Mouse (Mus musculus) urinary bladder, postnatal 14 days (tissue): ENCODE results near the gene Cacna2d1.

ENCODE experiments used
- DNase-seq: peaks from one replicate; pipeline ENCODE4 v3.0.0; 2021; ENCODE audit warnings: low spot score

Gene Cacna2d1

DNA sequence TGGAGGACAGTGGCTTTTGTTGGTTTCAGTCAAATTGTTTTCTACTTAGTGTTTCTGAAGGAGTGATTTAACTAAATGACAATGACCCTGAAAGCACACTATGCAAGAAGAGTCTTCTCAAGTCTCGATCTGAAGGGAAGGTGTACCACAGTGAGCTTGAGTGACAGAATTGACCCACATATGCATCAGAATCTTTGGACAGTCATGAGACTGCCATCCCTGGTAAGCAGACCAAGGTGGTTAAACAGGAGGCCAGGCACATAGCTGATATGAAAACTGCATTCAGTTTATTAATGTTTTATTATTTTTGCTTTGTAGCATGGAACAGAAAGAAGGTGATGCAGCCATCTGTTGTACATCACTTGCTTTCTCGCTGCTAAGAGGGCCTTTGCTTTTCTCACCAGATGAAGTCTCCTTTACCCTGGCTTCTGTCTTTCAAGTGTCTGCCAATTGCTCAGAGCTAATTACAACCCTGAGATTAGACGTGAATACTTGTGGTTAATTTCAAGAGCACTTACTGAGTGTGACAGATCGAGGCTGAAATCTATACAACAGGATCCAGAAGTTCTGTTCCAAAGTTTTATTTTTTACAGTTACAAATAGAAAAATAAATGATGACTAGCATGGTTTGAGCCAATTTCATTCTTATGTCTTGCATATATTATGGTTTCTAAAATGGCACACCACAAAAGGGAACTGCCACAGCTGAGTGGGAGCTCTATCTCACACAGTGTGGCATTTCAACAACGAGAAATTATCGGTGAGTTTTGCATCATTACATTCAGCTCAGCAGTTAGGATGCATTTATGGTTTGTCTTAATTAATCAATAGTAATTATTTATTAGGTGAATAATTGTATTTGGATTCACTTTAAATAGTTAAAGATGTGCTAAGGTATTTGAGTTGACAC lies 221.1 kb downstream of the Cacna2d1 start:
- DNase-seq: no peak

DNA sequence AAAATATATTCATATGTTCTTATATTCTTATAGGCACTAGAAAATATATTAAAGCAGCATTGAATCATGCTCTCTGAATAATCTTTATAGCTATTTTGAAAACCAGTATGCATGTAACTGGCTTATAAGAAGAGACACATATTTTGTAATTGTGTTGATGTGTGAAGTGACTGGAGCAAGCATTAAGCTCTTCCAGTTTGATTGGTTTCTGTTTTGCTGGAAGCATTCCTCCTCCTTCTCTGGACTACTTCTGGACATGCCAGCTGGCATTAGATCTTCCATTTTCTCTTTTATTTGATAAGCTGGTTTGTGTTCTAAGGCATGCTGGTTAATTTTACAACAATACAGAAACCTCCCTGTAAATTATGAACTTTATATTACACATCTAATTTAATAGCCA lies 228.8 kb downstream of the Cacna2d1 start:
- DNase-seq: no peak

DNA sequence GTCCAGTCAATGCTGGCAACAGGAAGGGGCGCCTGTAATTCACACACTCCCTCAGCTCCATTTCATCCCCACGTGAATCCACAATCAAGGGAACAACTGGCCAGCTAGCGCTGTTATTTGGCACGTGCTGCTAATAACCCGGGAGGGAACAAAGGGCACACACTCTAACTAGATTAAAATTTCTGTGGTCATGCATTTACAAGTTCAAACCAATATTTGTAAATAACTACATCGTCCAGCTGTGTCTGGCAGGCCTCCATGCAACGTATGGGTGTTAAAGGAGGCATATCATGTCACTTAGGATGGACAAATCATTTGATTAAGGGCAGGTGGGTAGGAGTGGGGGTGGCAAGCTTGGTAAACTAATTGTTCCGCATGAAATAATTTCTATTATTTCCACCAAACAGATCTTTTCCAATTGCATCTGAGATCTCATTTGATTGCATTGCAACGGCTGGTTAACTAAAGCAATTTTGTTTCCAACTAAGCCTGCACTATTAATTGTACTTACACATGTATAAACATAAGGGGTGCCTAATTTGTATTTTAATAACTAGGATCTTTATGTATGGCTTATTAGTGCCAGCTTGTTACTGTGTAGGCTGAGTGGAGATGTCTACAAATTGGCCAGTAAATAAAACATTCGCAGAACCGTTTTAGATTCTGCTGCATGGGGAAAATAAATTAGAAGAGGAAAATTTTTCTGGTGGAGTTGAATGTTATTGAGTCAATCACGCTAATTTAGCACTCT lies 231.8 kb downstream of the Cacna2d1 start:
- DNase-seq: no peak

DNA sequence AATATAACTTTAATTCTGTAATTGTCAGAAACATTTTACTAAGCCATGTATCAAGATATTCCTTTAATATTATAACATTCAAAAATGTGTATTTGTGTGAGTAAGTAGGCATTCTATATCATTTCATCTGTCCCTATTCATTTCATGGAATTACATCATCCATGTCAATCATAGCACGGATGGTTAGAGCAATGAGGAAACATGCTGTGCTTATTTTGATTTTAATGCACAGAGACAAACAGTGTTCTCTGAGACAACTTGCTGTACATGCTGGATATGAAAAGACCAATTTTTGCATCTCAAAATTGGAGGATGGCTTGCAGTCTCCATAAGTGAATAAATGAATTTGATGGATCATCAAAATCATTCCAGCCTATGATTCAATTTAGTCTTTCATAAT lies 232.4 kb downstream of the Cacna2d1 start:
- DNase-seq: no peak

DNA sequence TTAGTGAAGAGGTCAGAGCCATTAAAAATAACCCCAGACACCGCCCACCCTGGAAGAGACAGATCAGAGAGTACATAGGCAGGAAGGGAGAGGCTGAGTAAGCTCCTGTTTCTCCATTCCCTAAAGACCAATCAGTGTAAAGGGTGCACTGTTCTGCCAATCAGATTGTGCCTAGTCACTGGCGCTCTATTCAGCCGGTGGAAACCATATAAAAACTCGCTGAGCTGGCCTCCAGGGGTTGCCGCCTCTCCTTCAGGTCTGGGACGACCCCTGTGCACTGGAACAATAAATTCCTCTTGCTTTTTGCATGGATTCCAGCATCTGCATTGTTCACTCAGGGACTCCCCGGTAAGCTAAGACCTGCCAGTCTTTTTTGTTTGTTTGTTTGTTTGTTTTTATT lies 246.6 kb downstream of the Cacna2d1 start:
- no peak for DNase-seq

DNA sequence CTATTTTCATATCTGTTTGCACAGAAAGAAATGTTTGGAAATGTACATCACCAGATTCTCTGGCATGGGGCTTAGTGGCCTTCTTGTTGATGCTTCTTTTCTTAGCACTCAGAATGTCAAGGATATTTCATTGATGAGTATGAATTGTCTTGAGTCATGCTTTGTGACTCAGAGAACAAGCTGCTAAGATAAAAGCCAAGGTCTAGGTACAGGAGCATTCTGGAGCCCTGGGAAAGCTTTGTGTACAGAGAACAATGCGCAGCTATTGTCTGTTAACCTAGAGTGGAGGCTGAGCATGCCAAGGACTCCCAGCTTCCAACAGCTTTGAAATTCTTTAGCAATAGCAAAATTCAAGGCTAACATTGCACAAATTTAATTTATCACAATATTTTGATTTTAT lies 249.6 kb downstream of the Cacna2d1 start:
- no peak for DNase-seq

DNA sequence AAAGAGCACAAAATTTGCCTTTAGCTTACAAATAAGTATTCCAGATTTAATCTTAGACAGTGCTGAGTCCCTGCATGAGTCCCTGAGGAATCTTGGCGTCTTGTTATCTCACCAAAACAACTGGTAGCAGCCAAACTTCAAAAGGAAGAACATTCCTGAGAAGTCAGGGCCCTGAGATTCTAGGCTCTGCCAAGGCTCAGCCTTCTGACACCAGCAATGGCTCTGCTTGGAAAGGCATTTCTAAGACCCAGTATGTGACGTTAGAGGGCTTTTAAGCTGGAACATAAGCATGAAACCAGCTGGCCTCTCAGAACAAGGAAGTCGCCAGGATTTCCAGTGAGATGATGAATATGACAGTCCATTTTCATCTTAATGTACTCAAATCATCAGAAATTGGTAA lies 253.4 kb downstream of the Cacna2d1 start:
- no peak for DNase-seq

DNA sequence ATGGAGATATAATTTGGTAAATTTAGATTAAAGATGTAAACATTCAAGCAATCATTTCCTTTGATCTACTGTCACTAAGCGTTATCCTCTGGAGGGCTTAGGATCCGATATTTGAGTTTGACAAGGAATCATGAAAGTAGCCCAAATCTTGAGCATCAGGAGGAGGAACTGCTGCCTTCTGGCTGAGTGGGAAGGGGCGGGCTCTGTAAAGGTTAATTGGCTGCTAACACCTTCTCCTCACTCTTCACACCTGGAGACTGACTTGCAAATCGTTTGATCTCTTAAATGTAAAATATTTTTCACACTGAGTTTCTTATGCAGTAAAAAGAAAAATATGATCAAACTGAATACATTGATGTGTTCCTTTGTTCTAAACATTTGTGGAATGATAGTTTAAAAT lies 255.4 kb downstream of the Cacna2d1 start:
- no peak for DNase-seq

DNA sequence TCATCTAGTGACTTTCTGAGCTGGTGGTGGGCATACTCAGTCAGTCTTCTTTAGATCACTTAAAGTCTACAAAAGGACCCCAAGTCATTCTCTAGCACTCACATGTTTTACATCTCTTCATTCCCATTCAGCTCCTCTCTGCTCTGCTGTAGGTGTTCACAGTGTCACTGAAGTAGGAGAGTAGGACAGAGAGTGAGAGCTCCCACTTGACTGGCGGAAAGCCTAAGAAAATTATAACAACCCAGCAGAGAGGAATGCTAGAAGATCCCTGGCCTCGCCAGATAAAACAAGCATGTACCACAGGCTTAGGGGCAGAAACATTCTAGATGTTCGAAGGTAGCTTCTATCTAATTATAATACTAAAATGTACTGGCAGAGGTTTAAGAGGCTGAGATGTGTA lies 256.7 kb downstream of the Cacna2d1 start:
- no peak for DNase-seq

DNA sequence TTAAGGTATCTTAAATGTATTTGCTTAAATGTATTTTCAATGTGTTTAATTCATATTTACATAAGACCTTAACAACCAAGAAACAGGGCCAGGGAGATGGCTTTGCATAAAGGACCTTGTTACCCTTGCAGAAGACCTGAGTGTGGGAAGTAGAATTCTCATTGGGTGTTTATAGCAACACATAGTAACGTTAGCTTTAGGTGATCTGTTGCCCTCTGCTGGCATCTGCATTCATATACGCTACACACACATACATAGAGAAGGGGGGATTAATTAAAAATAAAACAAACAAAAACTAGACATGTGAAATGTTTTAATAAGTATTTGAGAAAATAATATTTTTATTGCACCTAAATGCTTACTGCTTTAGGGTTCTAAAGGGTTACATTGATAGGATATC lies 265.3 kb downstream of the Cacna2d1 start:
- DNase-seq: no peak

DNA sequence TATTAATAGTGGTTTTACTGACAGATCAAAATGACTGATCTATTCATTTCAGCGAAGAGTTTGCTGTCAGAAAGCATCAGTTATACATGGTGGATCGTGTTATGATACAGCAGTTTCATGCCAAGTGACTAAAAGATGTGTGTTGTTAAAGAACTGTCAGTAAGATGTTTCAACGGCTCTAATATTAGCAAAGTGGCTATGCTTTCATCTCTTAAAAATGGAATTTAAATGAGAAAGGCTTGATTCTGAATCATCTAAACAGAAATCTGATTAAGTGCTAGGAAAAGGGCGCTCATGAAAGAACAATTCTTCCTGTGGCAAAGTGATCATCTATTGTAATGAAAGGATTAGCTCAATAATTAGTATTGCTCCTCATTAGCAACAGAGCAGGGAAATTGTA lies 287.5 kb downstream of the Cacna2d1 start:
- no peak for DNase-seq

DNA sequence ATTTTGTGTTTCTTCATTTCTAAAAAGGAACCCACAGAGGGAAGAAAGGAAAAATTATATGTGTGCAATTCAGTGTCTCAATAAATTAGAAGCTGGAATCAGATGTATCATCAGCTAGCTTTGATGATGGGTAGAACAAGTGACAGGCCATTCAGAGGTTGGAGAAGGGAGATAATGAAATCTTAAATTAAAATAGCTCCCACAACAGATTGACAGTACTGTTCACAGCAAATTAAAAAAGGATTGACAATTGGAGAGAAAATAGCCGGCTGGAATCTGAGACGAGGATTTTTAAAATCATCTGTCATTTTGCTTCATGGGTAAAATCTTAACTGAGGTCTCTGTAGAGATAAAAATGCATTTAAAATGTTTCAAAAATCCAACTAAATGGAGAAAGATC lies 290.9 kb downstream of the Cacna2d1 start:
- no peak for DNase-seq

DNA sequence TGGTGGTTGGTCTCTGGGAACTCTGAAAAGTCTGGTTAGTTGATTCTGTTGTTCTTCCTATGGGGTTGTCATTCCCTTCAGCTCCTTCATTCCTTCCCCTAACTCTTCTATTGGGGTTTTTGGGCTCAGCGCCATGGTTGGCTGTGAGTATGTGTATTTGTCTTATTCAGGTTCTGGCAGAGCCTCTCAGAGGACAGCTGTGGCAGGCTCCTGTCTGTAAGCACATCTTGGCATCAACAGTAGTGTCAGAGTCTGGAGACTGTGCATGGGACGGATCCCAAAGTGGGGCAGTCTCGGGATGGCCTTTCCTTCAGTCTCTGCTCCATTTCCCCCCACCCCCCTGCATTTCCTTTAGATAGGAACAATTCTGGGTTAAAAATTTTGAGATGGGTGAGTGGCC lies 294.9 kb downstream of the Cacna2d1 start:
- no peak for DNase-seq

DNA sequence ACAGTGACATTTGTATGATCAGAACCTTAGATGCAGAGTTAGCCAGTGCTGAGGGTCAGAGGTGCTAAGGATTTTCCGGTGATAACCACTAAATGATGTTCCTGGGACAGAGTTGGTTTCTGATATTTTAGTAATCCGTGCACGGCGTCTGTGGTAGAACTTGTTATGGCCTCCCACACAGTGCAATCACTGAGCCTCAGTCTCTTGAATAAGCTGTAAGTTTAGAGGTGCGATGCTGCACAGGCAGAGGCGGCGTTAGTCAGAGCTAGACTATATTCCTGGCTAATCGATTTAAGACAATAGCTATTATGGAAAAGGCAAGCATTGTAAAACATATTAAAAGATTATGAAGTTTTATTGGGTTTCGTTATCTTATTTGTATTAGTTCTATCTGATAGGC lies 297.0 kb downstream of the Cacna2d1 start:
- DNase-seq: no peak

DNA sequence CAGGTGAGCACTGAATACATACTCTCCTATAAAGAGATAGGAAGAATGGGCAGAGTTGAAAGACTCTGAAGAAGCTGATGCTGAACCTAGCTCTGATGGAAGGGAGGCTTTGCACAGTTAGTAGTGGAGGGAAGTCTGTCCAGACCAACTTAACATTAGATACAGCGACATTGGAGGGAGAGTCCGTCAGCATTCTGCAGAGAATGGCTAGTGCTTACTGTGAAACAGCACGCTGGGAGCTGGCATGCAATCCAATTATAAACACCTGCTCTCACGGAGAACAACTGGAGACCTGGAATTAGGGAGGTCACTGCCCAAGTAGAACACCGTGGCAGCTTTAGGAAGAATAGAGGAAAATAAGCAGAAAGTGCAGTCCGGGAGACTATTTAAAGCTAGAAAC lies 300.4 kb downstream of the Cacna2d1 start:
- DNase-seq: no peak

DNA sequence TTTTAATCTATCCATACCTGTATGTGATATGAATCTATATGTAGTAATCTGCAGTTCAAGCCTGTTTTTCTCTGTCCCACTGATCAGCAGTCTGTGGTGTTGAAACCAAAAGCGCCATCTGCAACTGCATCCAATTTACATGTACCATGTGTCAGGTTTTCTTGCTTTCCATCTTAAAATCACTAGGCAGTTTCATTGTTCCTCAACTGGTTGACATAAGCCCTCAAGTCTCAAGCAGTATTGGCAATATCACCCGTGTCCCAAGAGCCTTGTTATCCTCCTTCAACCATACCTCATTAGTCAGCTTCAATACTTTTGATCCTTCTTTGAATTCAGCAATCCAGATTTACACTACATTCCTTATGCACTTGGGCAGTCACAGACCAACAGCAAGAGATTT lies 301.4 kb downstream of the Cacna2d1 start:
- DNase-seq: no peak

DNA sequence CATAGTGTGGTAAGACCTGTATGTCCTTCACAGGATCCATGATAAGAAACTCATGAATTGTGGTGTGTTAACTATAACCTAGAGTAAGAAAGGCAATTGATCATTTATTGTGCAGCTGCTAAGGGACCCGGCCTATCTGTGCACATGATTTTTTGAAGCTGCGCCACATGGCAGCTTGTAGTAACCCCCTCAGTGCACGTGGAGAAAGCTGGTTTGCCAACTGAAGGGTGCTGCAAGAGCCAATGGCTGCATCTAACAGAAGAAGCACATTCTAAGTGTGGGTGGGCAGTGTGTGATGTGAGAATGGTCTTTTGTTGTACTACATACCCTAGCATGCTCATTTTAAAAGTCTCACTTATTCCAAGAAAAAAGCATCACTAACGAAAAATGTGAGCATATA lies 302.1 kb downstream of the Cacna2d1 start:
- DNase-seq: no peak

DNA sequence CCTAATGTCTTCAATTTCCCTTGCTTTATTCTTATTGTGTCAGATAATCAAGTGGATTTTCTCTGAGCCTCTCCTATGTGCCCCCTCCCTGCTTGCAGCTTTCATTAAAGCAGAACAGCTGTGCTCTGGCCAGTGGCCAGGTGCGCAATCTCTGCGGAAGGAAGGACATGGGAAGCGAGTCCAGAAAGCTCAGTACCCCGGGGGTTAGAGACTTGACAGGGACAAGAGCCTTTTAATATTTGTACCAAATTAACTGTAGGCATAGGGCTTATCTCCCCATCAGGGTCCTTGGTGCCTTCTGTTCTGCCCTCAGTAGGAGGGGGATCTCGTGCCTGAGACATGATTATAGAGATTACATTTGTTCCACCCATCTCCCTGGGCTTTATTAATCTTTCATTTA lies 303.5 kb downstream of the Cacna2d1 start:
- DNase-seq: peak; percentile 42

DNA sequence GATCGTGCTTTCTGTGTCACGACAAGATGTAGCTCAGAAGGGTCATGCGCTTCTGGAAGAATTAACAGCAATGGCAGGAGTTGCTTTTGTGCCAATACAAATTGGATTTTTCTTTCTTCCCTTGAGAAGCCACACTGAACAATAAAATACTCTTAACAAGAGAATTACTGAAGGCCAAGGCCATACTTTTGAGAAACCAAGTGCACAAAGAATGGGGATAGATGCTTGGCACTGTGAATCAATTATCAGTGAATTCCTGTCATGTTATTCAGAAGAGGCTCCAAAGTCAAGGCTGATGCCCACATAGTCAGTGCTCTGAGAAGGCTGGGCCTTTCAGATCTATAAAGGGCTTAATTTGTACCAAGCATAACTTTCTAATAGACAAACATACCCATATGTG lies 305.8 kb downstream of the Cacna2d1 start:
- no peak for DNase-seq

DNA sequence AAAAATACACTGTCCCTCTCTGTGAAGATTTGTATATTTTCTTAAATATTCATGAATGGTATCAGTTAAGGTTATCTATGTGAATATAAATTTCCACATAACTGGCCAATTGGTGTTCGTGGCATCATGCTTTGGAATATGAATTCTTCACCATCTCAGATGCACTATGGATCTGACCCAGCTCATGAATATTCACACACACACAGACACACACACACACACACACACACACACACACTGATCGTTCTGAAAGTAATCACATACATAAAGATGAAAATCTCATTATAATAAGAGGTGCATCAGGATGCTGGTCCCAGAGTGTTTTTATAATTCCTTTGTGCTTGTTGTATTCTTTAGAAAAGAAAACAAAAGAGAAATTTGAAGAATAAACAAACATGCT lies 309.1 kb downstream of the Cacna2d1 start:
- DNase-seq: no peak

DNA sequence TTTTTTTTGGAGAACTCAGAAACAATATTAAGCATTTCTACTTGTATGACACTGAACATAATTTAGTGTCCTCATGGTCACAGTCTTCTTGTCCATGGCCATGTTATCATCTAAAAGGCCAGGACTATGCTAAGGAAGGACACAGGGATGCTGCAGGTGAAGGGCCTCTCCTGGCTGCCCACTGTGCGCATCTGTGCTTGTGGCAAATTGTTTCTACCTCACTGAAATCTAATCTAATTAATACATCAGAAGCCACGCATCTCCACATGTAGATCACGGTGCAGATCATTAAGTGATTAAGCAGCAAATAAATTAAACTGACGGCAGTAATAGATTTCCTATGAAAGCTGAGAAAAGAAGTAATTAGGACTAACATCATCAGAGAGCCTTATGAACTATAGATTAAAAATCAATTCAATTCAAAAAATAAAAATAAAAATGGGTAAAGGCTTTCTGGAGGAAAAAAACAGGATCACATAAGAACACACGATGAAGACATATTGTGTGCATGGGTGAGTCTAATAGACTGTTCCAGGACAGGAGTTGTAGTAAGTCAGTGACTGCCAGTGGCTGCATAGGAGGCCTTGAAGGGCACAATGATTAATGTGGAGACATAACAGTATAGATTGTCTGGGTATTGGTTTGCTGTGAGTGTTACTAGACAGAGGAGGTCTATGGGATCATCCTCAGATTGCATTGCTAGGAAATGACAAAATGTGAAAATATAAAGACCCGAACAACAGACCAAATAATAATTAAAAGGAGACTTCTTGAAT lies 318.4 kb downstream of the Cacna2d1 start:
- DNase-seq: no peak

DNA sequence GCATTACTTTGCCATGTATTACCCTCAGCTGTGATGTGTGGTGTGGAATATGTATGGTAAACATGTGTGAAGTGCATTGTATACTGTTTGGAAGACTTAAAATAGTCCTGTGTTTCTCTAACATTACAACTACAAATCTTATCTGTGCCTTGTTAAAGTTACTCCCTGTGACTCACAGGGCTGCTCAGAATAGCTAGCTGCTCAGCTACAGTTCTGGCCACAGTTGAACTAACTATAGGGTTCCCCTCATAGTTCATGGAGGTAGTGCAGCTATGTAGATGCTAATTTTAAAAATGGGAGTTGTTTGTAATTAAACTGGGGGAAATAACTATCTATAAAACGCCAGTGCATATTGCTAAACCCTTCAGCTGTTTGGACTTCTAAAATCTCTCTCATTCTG lies 319.3 kb downstream of the Cacna2d1 start:
- no peak for DNase-seq

DNA sequence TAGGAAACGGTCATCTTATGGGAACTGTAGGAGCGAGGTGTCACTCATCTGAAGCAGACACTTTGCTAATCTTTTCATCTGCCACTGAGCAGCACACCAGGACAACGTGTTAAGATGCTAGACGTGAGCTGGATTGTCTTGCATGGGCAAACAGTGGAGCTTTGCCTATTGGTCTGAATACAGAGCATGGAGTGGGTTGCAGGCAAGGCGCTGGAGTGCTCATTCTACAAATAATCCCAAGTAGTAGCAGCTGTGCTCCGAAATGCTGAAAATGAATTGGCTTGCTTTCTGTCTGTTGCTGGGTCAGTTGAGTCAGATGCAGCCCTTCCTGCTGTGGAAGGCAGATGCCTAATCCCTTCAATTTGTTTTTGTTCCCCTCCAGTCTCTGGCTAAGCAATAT lies 330.9 kb downstream of the Cacna2d1 start:
- DNase-seq: no peak
